Mouse (Mus musculus): ENCODE measurements at regions not wholly inside any gene's neighbourhood (a gene's known extent, or its start where the extent isn't known, plus 50 kb on each side); places are given as distances from the start of the nearest gene placed in this dataset.

GRCm38 (mm10) chr6:51690795-51691563 lies 167.3 kb downstream of the Snx10 start:
- no peak for TF ChIP-seq POLR2A (IDR thresholded peaks at IDR 0.05; ENCODE audit: borderline replicate concordance, control insufficient read depth, low read depth, low read length)
- no peak for TF ChIP-seq CTCF (IDR thresholded peaks at IDR 0.05; ENCODE audit: control insufficient read depth, insufficient read depth, low read length)
- H3K27ac ChIP-seq (ENCODE audit: control insufficient read depth, insufficient read depth, low read depth, low read length, poor library complexity) = no peak overlapping the region
- H3K4me1 ChIP-seq (ENCODE audit: control insufficient read depth, insufficient read depth, low read length) = no peaks in the 10 kb centered on the region
- H3K4me3 ChIP-seq (replicated peaks; ENCODE audit: control insufficient read depth, low read depth, low read length) = no peak overlapping the region
- WGBS = 70% methylated on average over 13 of the region's 13 CpGs

- H3K4me3 ChIP-seq (replicated peaks; ENCODE audit: control insufficient read depth, low read depth, low read length) = no peak overlapping the region
- WGBS = 77% methylated on average over 7 of the region's 7 CpGs
- H3K4me1 ChIP-seq (ENCODE audit: control insufficient read depth, insufficient read depth, low read length) = no peaks in the 10 kb centered on the region
- no peak overlapping the region for H3K27ac ChIP-seq (ENCODE audit: control insufficient read depth, insufficient read depth, low read depth, low read length, poor library complexity)
- no peak for TF ChIP-seq POLR2A (IDR thresholded peaks at IDR 0.05; ENCODE audit: borderline replicate concordance, control insufficient read depth, low read depth, low read length)
- no peak for TF ChIP-seq CTCF (IDR thresholded peaks at IDR 0.05; ENCODE audit: control insufficient read depth, insufficient read depth, low read length)
Measured at GRCm38 (mm10) chr6:51693984-51694383, 170.3 kb downstream of the Snx10 start.

GRCm38 (mm10) chr6:51696396-51696795 lies 172.7 kb downstream of the Snx10 start:
- Histone ChIP-seq H3K27ac (ENCODE audit: control insufficient read depth, insufficient read depth, low read depth, low read length, poor library complexity) (no peak overlapping the region), H3K4me3 (replicated peaks; ENCODE audit: control insufficient read depth, low read depth, low read length) (no peak overlapping the region), H3K4me1 (ENCODE audit: control insufficient read depth, insufficient read depth, low read length) (no peaks in the 10 kb centered on the region)
- WGBS = 88% methylated on average over 7 of the region's 7 CpGs
- TF ChIP-seq POLR2A (IDR thresholded peaks at IDR 0.05; ENCODE audit: borderline replicate concordance, control insufficient read depth, low read depth, low read length) = no peak
- no peak for TF ChIP-seq CTCF (IDR thresholded peaks at IDR 0.05; ENCODE audit: control insufficient read depth, insufficient read depth, low read length)

- TF ChIP-seq POLR2A (IDR thresholded peaks at IDR 0.05; ENCODE audit: borderline replicate concordance, control insufficient read depth, low read depth, low read length) (no peak), CTCF (IDR thresholded peaks at IDR 0.05; ENCODE audit: control insufficient read depth, insufficient read depth, low read length) (no peak)
Measured at GRCm38 (mm10) chr6:51697754-51698153, 174.1 kb downstream of the Snx10 start.

GRCm38 (mm10) chr6:51698244-51698643 lies 174.5 kb downstream of the Snx10 start:
- Histone ChIP-seq H3K4me1 (ENCODE audit: control insufficient read depth, insufficient read depth, low read length) (no peaks in the 10 kb centered on the region), H3K4me3 (replicated peaks; ENCODE audit: control insufficient read depth, low read depth, low read length) (no peak overlapping the region), H3K27ac (ENCODE audit: control insufficient read depth, insufficient read depth, low read depth, low read length, poor library complexity) (no peak overlapping the region)
- 86% methylated on average over 4 of the region's 4 CpGs for WGBS
- TF ChIP-seq POLR2A (IDR thresholded peaks at IDR 0.05; ENCODE audit: borderline replicate concordance, control insufficient read depth, low read depth, low read length) = no peak
- no peak for TF ChIP-seq CTCF (IDR thresholded peaks at IDR 0.05; ENCODE audit: control insufficient read depth, insufficient read depth, low read length)

More at GRCm38 (mm10) chr6:51697754-51698153, 174.1 kb downstream of the Snx10 start:
- no peaks in the 10 kb centered on the region for H3K4me1 ChIP-seq (ENCODE audit: control insufficient read depth, insufficient read depth, low read length)
- H3K4me3 ChIP-seq (replicated peaks; ENCODE audit: control insufficient read depth, low read depth, low read length) = no peak overlapping the region
- WGBS = 57% methylated on average over 3 of the region's 3 CpGs
- no peak overlapping the region for H3K27ac ChIP-seq (ENCODE audit: control insufficient read depth, insufficient read depth, low read depth, low read length, poor library complexity)

- TF ChIP-seq POLR2A (IDR thresholded peaks at IDR 0.05; ENCODE audit: borderline replicate concordance, control insufficient read depth, low read depth, low read length) = no peak
- TF ChIP-seq CTCF (IDR thresholded peaks at IDR 0.05; ENCODE audit: control insufficient read depth, insufficient read depth, low read length) = no peak
Measured at GRCm38 (mm10) chr6:51701253-51702020, 177.7 kb downstream of the Snx10 start.

GRCm38 (mm10) chr6:51702456-51703171 lies 178.9 kb downstream of the Snx10 start:
- TF ChIP-seq POLR2A (IDR thresholded peaks at IDR 0.05; ENCODE audit: borderline replicate concordance, control insufficient read depth, low read depth, low read length) (no peak), CTCF (IDR thresholded peaks at IDR 0.05; ENCODE audit: control insufficient read depth, insufficient read depth, low read length) (no peak)

More at GRCm38 (mm10) chr6:51701253-51702020, 177.7 kb downstream of the Snx10 start:
- Histone ChIP-seq H3K4me3 (replicated peaks; ENCODE audit: control insufficient read depth, low read depth, low read length) (no peak overlapping the region), H3K27ac (ENCODE audit: control insufficient read depth, insufficient read depth, low read depth, low read length, poor library complexity) (no peak overlapping the region), H3K4me1 (ENCODE audit: control insufficient read depth, insufficient read depth, low read length) (no peaks in the 10 kb centered on the region)
- 87% methylated on average over 11 of the region's 11 CpGs for WGBS

GRCm38 (mm10) chr6:51708011-51708410 lies 184.3 kb downstream of the Snx10 start:
- H3K4me3 ChIP-seq (replicated peaks; ENCODE audit: control insufficient read depth, low read depth, low read length) = no peak overlapping the region
- no peak overlapping the region for H3K27ac ChIP-seq (ENCODE audit: control insufficient read depth, insufficient read depth, low read depth, low read length, poor library complexity)
- WGBS = 75% methylated on average over 6 of the region's 6 CpGs
- TF ChIP-seq POLR2A (IDR thresholded peaks at IDR 0.05; ENCODE audit: borderline replicate concordance, control insufficient read depth, low read depth, low read length) = no peak
- no peak for TF ChIP-seq CTCF (IDR thresholded peaks at IDR 0.05; ENCODE audit: control insufficient read depth, insufficient read depth, low read length)
- H3K4me1 ChIP-seq (ENCODE audit: control insufficient read depth, insufficient read depth, low read length) = no peaks in the 10 kb centered on the region

More at GRCm38 (mm10) chr6:51702456-51703171, 178.9 kb downstream of the Snx10 start:
- no peak overlapping the region for H3K4me3 ChIP-seq (replicated peaks; ENCODE audit: control insufficient read depth, low read depth, low read length)
- H3K4me1 ChIP-seq (ENCODE audit: control insufficient read depth, insufficient read depth, low read length) = no peaks in the 10 kb centered on the region
- WGBS = 84% methylated on average over 10 of the region's 10 CpGs
- H3K27ac ChIP-seq (ENCODE audit: control insufficient read depth, insufficient read depth, low read depth, low read length, poor library complexity) = no peak overlapping the region

Data from bone marrow, adult 2 months (tissue).